Mouse (Mus musculus) megakaryocyte-erythroid progenitor cell, adult 5-6 weeks (primary cell): Measurements from ENCODE around the gene Il1rn. TPM values are rescaled to one million over a fixed set of nuclear protein-coding genes. Genes with fewer than 3 reads are reported as not detected.

Source experiments
- ATAC-seq: replicated peaks from 2 replicates; pipeline ENCODE4 v1.8.0; 2016; ENCODE audit warnings: mild to moderate bottlenecking, inconsistent platforms; ENCODE audit not compliant: severe bottlenecking, poor library complexity, low FRiP score, low TSS enrichment
- total RNA-seq, 2 experiments: library from RNA; stranded (forward) in 1 of 2; stranded (reverse) in 1 of 2; fragments of 200-1000, 215-1000 nt in 1 of 2; fragments of >200 nt in 1 of 2; fragmentation: Nextera tagmentation in 1 of 2; gene quantifications; 2 replicates each; pipeline ENCODE4 v1.2.3; 2014 to 2017

The Il1rn gene
- total RNA-seq (2014; fragmentation: Nextera tagmentation): 1.6 TPM in 1 of 2 replicates, not detected in the other
- total RNA-seq (2017): not detected in 2 replicates

DNA sequence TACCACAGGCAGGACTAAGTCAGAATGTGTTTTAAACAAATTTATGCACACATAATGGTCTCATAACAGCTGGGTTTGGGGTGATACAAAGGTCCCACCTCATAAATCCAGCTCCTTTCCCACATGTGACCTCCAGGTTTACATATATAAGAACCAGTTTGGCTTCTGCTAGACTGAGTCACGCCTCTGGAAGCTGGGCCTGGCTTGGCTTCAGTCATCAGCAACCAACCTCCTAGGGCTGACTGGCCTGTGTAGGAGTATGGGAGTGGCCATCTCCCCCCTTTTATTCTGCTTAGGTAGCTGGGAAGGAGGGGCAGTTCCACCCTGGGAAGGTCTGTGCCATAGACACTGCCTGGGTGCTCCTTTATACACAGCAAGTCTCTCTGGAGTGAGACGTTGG lies at the start of gene Il1rn:
Gene Il1rn, plus strand, starts transcription at position 309 of the 400 bp plus-strand sequence.
- ATAC-seq: no peak

DNA sequence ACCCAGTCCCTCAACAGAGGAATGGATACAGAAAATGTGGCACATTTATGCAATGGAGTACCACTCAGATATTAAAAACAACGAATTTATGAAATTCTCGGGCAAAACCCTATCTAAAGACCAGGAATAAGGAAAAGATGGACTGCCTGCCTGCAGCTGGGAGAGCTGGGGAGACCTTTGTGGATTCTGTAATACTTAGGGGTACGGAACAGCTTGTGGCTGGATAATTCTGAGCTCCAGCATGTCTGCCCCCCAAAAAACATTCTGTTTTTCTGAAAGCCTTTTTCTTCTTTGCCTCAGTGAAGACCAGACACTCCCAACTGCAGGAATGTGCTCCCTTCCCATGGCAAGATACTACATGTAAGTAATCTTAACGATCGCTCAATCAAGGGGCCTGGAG lies 45.8 kb upstream of the Il1rn start, which contains the start of gene Il1f10:
Gene Il1f10, plus strand, starts transcription at position 301 of the 400 bp plus-strand sequence.
- no peak for ATAC-seq

DNA sequence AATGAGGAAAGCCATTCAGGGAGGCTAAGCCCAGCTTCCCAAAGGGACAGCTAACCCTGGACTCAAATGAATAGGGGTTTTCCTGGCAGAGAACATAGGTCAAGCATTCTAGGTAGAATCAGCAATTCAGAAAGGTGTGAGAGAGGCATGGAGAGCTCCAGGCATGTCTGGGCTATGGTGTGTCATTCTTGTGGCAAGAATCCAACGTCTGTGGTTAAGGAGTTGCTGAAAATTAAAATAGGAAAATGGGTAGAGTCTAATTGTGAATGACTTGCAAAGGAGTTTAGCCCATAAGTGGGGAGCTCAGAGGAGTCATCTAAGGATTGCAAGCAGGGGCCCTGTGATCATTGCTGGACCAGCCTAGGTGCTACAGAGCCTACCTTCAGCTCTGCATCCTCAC lies 42.0 kb upstream of the Il1rn start:
- ATAC-seq: no peak

DNA sequence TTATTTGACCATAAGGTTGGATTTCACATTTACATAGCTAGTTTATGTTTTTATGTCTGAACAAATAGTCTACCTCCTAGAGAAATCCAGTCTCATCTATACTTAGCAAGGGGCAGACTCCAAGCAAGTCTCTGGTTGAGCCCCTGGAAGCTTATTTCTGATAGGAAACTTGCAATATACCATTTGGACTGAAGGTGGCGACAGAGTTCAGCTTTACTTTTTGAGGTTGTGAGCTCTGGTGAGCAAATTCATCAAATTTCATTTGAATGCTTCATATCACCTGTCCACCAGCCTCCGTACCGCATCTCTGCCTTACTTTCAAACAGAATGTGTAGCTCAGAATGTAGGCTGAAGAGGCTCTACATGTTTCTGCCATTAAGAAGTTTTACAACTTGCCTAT lies 39.8 kb upstream of the Il1rn start:
- peak; percentile 55; the same call in 1 of the 2 replicates for ATAC-seq

DNA sequence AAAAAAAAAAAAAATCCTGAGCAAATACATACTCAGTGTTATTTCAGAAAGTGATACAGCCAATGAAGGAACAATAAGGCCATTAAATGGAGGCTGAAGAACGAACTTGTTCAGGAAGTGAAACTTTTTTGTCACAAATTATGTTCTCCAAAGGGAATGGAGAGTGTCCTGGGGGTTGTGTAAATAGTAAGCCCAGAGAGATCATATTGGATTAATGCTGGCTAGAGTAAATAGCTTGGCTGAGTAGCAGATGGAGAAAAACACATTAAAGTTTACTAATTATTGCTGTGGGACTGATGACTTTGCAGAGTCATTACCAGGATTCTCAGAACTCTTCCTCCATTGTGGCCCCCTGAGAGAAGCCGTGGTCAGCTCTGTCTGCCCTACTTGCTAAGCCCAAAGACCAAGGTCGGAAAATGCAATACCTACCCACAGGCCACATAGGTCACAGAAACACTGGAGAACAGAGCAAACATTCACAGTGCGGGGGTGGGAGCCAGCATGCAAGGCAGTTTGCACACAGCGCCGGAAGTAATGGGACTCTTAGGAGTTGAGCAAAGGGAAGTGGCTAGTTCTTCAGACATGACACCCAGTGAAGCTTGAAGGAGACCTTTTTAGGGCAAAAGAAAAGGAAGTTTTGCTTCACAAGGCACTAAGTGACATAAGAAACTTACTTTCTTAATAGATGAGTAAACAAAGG lies 25.2 kb upstream of the Il1rn start:
- no peak for ATAC-seq

DNA sequence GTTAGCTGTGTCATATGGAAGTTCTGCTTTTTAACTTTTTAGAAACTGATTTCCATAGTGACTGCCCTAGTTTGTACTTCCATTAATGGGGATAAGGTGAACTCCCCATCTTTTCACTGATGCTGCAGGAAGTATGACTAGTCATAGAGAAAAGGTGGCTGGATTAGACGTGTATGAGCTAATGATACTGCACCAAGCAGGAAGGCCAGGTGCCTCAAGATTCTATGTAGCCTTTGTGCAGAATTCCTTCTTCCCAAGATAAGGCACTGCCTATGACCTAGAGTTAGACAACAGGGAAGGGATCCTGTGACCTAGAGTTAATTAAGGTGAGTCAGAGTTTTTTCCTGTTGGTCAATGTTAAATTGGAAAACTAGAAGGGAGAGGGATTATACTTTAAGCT lies 19.7 kb upstream of the Il1rn start:
- ATAC-seq: no peak

DNA sequence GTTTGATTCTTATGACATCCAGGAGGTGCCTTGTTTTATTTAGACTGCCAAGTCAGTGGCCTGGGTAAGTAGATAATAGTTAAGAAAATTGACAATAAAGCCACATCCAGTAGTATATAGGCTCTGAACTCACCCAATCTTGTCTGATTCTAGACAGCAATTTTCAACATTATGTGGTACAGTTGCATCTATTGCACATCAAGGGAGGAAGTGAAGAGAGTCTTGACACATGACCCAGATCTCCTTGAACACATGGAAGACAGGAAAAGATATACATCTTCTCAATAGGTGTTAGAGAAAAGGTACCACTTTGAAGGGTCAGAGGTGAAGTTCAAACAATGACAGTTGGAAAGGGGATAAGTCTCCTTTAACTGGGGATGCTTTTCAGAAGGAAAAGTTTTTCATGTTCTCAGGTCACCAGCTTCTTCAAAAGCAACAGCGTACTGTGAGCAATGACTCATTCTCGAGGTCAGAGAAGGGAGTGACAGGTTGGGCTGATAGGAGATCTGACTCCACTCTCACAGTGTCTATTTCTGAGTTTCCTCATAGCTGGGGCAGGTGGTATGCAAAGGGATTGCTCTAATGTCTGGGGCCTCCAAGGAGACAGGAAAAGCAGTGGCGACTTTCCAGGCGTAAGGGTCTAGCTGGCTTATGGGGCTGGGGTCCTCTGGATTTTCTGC lies 18.6 kb upstream of the Il1rn start:
- ATAC-seq: no peak

DNA sequence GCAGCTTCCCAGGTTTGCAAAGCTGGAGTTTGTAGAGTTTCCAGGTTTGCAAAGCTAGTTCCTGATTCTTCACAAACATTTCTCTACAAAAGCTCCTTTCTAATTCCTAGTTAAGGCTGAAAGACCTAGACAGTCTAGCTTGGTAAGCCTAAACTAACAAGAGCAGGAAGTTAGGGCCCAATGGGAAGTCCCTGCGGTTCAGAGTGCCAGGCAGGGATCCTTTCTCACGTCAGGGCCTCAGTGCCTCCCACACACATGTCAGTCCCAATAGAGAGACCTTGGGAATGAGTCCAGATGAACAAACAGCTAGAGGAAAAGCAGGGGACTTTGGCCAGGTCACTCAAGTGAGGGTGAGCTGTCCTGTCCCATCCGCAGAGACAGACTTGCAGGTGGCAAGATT lies 1.3 kb upstream of the Il1rn start:
- ATAC-seq: no peak

DNA sequence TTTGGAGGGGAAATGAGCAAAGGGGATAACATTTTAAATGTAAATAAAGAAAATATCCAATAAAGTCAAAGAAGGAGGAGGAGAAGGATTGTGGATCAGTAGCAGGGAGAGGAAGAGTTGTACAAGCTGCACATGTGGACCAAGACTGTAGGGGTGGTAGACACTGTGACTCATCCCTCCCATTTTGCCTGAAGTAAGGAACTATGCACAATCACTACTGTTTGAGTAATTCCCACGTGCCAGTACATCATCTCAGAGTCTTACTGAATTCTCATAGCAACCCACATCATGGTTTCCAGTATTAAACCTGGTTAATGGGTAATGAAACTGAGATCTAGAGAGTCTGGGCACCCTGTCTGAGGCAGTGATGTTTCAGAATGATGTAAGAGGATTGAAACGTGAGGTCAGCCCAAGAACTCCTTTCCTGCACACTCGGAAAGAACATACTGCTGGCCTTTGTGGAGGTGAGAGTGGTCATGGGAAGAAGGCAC lies 4.8 kb downstream of the Il1rn start:
- no peak for ATAC-seq

DNA sequence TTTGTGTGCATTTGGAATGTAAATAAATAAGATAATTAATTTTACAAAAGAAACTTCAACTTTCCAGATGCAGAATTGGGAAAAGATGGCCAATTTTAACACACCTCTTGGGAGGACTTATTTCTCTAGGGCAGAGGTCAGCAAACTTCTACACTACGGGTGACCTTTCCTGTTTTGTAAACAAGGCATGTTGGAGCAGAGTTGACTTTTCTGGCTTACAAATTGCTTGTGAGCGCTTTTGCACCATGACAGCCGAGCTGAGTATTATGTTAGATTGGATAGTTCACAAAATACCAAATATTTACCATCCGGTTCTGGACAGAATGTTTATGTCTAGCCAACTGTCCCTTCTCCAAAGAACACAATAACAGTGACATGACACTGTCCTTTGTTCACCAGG lies 8.0 kb downstream of the Il1rn start:
- no peak for ATAC-seq

DNA sequence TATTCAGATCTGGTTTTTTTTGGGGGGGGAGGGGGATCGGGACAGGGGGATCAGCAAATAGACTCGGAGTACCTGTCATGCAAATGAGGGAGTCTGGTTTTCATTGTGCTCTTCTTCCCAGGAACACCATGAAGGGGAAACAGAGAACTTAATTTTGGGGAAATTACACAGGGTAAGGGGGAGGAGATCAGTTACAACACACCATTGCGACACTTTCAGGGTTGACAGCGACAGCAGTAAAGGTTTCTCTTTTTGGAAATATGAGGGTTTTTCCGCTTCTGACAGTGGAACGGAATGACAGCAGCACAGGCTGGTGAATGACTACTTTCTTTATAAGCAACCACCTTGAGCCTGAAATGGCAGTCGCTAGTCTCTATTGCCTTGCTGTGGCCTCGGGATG lies 8.4 kb downstream of the Il1rn start:
- ATAC-seq: no peak

DNA sequence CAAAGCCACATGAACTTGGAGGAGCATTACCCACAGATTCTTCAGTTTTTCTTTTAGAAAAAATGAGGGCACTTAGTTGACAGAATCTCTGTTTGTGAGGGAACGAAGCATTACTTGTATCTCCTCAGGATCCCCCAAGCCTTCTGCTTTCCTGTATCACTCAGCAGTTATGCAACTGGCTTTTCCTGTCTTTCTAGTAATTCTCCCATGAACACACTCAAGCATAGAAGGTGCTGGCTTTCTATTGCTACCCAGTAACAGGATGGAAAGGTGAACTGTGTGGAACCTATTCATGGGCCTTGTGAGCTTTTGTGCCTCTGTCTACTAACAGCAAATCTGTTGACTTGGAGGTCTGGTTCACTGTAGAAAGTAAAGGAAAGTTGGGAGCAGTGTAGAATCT lies 11.3 kb downstream of the Il1rn start:
- ATAC-seq: no peak

DNA sequence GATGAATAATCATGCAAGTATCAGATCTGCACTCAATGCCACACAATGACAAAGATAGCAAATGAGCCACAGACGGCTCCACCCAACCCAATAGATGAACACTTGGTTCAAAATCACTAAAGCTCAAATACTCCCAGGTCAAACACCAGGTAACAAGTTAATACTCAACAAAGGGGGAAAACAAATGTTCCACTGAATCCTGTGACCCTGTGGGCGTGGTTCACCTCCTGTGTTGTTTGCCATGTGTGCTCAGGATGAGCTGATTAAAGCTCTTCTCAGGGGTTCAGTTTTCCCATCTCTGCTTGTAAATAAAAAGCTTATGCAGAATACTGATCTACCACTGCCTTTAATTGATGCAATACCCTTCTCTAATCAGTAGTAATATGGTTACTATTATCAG lies 14.5 kb downstream of the Il1rn start:
- no peak for ATAC-seq

DNA sequence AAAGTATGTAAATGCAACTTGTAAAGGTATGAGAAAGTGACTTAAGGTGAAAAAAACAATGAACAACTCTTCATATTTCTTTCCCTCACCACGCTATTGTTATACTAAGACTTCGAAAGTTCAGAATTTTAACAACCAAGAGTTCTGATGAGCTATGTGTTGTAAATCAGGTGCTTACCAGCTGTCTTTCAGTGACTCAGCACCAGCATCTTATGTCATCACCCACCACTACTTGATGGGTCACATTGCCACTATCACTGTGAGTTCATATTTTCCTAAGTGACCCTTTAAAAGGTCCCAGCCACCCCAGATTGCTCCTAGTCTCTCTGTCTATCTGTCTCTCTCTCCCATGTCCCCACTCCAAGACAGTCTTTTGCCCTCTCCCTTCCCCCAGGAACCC lies 16.4 kb downstream of the Il1rn start:
- no peak for ATAC-seq

DNA sequence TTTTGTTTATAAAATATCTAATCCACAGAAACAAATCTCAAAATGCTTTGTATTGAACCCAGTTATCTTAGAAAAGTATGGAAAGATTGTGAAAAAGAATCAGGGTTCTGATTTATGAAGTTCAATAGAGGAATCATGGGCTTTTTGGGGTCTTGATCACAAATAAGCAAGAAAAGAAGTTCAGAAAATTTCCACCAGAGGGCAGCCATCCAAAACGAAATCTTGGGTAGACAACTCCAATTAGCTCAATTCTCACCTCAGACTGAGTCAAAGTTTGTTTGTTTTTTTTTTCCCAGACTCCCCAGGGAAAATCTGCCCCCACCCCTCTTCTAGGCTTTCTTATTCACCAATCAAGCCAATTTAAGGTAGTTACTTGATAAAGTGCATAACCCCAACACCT lies 21.0 kb downstream of the Il1rn start:
- ATAC-seq: 0 out of 2 replicates have a peak, but pooled peaks have one; percentile 61

DNA sequence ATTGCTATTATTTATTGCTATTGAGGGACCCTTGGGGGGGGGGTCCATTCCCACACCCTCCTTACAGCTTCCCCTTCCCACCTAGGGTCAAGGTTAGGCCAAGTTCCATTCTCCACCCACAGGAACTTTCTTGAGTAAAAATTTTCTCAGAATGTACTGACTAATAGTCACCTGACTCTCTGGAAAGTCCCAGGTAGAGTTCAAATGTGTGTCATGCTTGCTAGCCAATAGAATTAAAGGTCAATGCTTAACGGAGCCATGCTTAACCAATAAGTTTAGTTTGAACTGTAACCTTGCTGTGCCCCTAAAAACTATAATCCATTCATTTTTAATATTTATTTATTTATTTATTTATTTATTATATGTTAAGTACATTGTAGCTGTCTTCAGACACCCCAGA lies 22.7 kb downstream of the Il1rn start:
- no peak for ATAC-seq

DNA sequence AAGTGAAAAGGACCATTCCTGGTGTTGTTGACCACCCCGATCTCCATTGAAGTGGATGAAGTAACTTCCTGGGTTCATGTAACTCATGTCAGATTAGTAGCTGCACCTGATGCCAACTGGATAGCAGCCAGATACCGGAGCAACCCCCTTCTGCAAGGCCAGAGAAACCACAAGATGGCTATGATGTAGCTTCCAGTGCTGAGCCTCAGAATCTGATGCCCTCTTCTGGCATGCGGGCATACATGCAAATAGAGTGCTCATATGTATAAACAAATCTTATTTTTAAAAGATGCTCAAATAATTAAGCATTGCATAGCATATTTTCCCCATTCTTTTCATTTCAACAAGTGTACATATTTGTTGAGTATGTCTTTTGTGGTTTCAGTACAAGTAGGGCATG lies 27.2 kb downstream of the Il1rn start:
- ATAC-seq: no peak

DNA sequence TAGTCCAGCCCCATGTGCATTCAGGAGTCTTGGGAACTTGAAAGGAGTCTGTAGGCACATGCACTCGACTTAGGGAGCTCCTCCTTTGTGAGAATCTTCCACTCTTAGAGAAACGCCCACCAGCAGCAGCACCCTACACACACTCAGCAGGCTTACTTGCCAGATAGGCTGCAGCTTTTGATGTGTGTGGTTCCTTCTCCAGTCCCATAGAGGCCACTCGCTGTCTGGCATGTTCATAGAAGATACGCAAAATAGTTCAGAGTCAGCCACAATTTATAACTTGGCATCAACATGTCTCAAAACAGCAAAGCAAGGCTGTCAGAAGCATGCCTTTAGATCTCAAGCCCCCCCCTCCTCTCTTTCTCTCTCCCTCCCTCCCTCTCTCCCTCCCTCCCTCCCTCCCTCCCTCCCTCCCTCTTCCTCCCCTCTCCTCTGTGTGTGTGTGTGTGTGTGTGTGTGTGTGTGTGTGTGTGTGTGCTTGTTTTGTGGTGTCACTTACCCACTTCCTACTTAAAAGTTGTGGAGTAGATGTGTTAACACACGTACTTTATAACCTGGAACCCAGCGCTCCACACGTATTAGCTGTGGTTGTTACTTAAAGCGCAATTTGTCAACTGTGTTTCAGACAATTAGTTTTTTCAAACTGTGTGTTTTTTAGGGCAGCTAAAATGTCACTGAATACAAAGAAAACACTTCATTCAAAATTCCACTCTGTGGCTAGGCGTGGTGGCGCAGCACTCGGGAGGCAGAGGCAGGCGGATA lies 29.7 kb downstream of the Il1rn start:
- peak; percentile 56 for ATAC-seq

DNA sequence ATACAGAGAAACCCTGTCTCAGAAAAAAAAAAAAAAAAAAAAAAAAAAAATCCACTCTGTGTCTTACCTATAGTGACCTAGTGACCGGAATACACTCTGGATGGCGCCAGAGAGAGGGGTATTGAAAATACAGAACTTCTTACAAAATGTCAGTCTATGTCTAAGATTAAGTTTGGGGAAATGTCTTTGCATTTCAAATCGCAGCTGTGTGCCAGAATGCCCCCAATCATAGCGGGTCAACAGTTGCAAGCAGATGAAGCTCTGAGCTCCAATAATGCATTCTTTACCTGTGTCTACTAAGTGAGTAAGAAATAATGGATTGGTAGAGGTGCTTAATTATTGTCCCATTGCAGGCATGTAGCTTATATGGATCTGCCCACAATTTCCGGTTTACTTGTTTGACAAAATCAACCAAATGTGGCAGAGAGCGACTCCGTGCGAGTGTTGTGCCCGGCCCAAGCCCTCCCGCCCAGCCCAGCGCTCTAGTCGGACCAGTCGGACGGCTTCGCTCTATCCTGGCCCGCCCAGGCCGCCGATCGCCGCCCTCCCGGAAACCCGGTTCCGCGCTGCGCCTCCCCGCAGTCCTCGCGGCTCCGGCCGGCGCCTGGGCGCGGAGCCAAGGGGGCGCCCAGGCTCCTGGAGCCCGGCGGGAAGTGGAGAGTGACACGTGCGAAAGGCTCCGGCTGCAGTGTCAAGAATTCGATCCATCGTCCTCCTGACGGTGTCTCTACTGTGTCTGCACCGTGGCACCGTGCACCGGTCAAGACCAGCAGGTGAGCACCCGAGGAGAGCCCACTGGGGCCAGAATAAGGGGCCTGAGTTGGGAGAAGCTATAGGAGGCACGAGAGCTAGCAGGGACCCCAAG lies 30.6 kb downstream of the Il1rn start, which contains the start of gene Psd4:
Gene Psd4, plus strand, starts transcription at position 551 of the 865 bp plus-strand sequence.
- ATAC-seq: peak; percentile 74
